Mouse (Mus musculus) embryonic facial prominence, embryonic 11.5 days (tissue): ENCODE data around the gene Usp40. TPM values are rescaled to one million over a fixed set of nuclear protein-coding genes. Genes with fewer than 3 reads are reported as not detected.

ENCODE experiments used
- ATAC-seq: fragments of 200-750 bp; cut with Nextera tagmentation; replicated peaks from 2 replicates; pipeline ENCODE4 v1.8.0; 2017; ENCODE audit warnings: low read depth; ENCODE audit not compliant: insufficient number of reproducible peaks, low FRiP score, low TSS enrichment
- DNase-seq: peaks from one replicate; pipeline ENCODE4 v3.0.0-alpha.2; 2015; ENCODE audit warnings: low spot score
- H3K27ac ChIP-seq: fragments of 300-500 bp; sonication (generic); replicated peaks from 2 replicates; pipeline ENCODE4 v1.5.1; 2014; ENCODE audit warnings: mild to moderate bottlenecking, low read depth, low read length, control low read depth
- H3K27me3 ChIP-seq: fragments of 300-500 bp; sonication (generic); 2 replicates; pipeline ENCODE4 v1.6.1; 2014; ENCODE audit warnings: mild to moderate bottlenecking, low read length, moderate library complexity, mixed read lengths; ENCODE audit not compliant: control insufficient read depth, insufficient read depth
- H3K36me3 ChIP-seq: fragments of 300-500 bp; sonication (generic); replicated peaks from 2 replicates; pipeline ENCODE4 v1.6.1; 2014; ENCODE audit warnings: low read depth, mild to moderate bottlenecking, low read length, moderate library complexity, mixed read lengths; ENCODE audit not compliant: control insufficient read depth, insufficient read depth
- H3K4me1 ChIP-seq: fragments of 300-500 bp; sonication (generic); 2 replicates; pipeline ENCODE4 v1.6.1; 2014; ENCODE audit warnings: low read length, mixed read lengths; ENCODE audit not compliant: control insufficient read depth, insufficient read depth
- H3K4me2 ChIP-seq: fragments of 300-500 bp; sonication (generic); 2 replicates; pipeline ENCODE4 v1.6.1; 2014; ENCODE audit warnings: low read depth, mild to moderate bottlenecking, control low read depth, low read length, moderate library complexity
- H3K4me3 ChIP-seq: fragments of 300-500 bp; sonication (generic); 2 replicates; pipeline ENCODE4 v1.5.1; 2014; ENCODE audit warnings: low read depth, low read length, control low read depth
- H3K9ac ChIP-seq: fragments of 300-500 bp; sonication (generic); replicated peaks from 2 replicates; pipeline ENCODE4 v1.6.1; 2014; ENCODE audit warnings: mild to moderate bottlenecking, control low read depth, low read length
- H3K9me3 ChIP-seq: fragments of 300-500 bp; sonication (generic); replicated peaks from 2 replicates; pipeline ENCODE4 v1.6.1; 2016; ENCODE audit warnings: mild to moderate bottlenecking, low read length, inconsistent platforms, mixed read lengths; ENCODE audit not compliant: control insufficient read depth
- WGBS: fragments of 180-500 bp; shearing (Covaris S2); extraction: QIAGEN DNeasy Blood & Tissue Kit; methylation state at CpG from one replicate; pipeline ENCODE4 v1.1.7; 2014; 5-methylcytosine and 5-hydroxymethylcytosine counted together
- polyA plus RNA-seq: library from polyadenylated mRNA; unstranded; fragments of >200 nt; fragmentation: Nextera tagmentation; extraction: Ambion mirVana; gene quantifications from 2 replicates; pipeline ENCODE4 v1.2.1, GENCODE M21; 2014

Usp40 gene
- polyA plus RNA-seq, 1 experiment from 2014 or later, result 34.6 TPM

DNA sequence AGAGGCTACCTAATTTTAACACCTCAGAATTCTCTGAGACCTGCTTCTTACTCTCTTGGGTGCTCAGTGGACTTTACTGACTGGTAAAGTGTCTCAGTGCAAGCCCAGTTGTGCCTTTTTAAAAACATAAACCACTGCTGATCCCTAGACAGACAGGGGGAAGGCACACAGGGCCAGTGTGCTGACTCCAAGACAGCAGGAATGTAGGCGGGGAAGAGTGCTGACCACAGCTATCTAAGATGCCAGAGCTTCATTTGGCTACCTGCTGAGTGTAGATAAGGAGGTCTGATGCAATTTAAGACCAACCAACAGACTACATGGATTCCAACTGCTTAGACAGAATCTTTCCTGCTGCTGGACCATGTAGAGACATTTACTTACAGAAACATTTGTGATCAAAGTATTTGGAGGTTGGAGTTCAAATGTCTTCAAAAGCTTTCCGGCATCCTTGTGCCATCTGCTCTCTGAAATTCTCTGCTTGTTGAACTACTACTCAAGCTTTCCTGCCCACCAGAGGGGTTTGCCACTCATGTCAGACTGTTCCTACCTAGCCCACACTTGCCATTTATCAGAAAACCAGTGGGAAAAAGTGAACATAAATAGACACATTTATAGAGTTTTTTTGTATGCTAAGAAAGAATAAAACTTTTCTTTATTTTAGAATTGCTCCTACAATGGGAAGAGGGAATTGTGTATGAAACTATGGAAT lies 46.7 kb downstream of the Usp40 start:
- 76% methylated on average over 2 of the region's 2 CpGs for WGBS
- ATAC-seq (no peak), DNase-seq (no peak)
- Histone ChIP-seq H3K9ac (no peak overlapping the region), H3K9me3 (no peaks in the 10 kb centered on the region), H3K4me2 (no peak overlapping the region), H3K4me3 (no peak overlapping the region), H3K27me3 (no peaks in the 10 kb centered on the region), H3K36me3 (no peaks in the 10 kb centered on the region; the same call in 1 of the 2 replicates), H3K27ac (no peak overlapping the region), H3K4me1 (no peaks in the 10 kb centered on the region)

DNA sequence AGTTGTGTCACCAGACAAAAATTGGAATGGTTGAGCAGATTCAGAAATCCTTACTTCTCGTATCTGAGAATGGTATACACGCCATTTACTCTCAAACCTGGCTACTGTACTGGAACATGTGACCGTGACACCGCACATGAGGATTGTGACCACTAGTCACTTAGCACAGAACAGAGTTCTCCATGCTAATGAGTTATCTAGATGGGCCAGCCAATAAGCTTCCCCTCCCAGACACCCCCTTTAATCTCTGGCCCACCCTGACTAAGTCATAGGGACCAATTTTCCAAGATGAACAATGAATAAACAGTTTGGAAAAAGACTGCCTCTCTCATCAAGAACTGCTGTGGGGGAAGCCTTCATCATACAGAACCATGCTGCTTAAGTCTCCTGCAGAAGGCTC lies 47.6 kb downstream of the Usp40 start:
- no peaks in the 10 kb centered on the region; the same call in 1 of the 2 replicates for H3K36me3 ChIP-seq
- 90% methylated on average over 4 of the region's 4 CpGs for WGBS

DNA sequence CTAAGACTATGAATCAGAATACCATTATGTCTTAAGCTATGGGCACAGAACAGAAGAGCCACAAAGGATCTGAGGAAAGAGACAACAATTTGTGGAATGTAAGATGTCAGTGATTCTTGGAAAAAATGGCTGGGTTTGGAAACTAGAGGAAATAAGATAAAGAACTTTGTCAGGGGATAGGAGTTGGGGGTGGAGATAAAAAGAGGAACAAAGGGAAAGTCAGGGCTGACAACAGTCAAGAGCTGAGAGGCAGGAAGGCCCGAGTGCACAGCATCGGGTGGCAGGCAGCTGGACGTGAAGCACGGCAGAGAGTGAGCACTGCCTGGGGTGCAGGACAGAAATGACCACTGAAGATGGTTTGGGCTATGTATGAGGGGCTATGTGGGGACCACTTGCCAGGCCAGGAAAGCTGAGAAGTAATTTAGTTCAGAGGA lies 48.3 kb downstream of the Usp40 start:
- Histone ChIP-seq H3K4me1 (no peaks in the 10 kb centered on the region), H3K4me3 (no peak overlapping the region), H3K36me3 (no peaks in the 10 kb centered on the region; the same call in 1 of the 2 replicates), H3K4me2 (no peak overlapping the region), H3K9ac (no peak overlapping the region), H3K27me3 (no peaks in the 10 kb centered on the region), H3K27ac (no peak overlapping the region), H3K9me3 (no peaks in the 10 kb centered on the region)
- ATAC-seq (no peak), DNase-seq (no peak)
- WGBS, result 54% methylated on average over 4 of the region's 4 CpGs

More for the DNA sequence above, 47.6 kb downstream of the Usp40 start:
- Histone ChIP-seq H3K9ac (no peak overlapping the region), H3K4me1 (no peaks in the 10 kb centered on the region), H3K9me3 (no peaks in the 10 kb centered on the region), H3K4me3 (no peak overlapping the region), H3K4me2 (no peak overlapping the region), H3K27me3 (no peaks in the 10 kb centered on the region), H3K27ac (no peak overlapping the region)
- DNase-seq, result no peak
- no peak for ATAC-seq

DNA sequence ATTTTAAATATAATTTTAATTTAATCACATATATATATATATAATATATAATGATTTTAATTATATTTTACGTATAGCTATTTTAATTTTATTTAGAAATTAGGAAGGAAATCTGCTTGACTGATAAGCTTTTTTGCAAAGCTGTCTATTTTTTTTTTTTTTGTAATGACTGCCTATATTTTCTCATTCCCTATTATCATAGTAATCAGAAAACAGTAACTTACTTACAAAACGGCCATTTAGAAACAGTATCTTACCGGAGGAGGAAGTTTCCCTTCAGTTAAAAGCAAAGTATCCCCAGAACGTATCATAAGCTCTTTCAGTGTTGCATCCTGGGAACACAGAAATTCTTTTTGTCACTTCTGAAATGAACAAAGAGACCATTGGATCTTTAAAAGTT lies 48.8 kb downstream of the Usp40 start:
- H3K4me1 ChIP-seq, result no peaks in the 10 kb centered on the region
- H3K9ac ChIP-seq, result no peak overlapping the region
- H3K27ac ChIP-seq, result no peak overlapping the region
- WGBS, result 82% methylated on average over 4 of the region's 4 CpGs
- DNase-seq (no peak), ATAC-seq (no peak)
- no peaks in the 10 kb centered on the region; the same call in 1 of the 2 replicates for H3K36me3 ChIP-seq
- no peaks in the 10 kb centered on the region for H3K9me3 ChIP-seq
- H3K4me3 ChIP-seq, result no peak overlapping the region
- no peaks in the 10 kb centered on the region for H3K27me3 ChIP-seq
- no peak overlapping the region for H3K4me2 ChIP-seq

DNA sequence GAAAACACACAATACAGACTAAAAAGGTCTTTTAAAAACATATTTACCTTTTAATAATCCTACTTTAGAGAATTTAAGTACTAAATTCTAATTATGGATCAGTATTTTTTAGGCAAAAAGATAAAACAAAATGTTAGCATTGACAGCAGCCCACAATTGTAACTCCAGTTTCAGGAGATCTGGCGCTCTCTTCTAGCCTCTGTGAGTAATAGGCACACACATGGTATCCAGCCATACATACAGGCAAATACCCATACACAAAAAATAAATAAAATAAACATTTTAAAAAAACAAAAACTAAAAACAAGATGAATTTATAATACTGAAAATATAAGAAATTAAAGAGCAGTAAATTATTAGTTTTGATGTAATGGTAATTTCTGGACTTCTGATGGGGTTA lies 49.4 kb downstream of the Usp40 start:
- 98% methylated on average over 1 of the region's 1 CpGs for WGBS
- Histone ChIP-seq H3K4me1 (no peaks in the 10 kb centered on the region), H3K9ac (no peak overlapping the region), H3K4me3 (no peak overlapping the region), H3K9me3 (no peaks in the 10 kb centered on the region), H3K27me3 (no peaks in the 10 kb centered on the region), H3K4me2 (no peak overlapping the region), H3K36me3 (no peaks in the 10 kb centered on the region; the same call in 1 of the 2 replicates), H3K27ac (no peak overlapping the region)
- DNase-seq (no peak), ATAC-seq (no peak)

DNA sequence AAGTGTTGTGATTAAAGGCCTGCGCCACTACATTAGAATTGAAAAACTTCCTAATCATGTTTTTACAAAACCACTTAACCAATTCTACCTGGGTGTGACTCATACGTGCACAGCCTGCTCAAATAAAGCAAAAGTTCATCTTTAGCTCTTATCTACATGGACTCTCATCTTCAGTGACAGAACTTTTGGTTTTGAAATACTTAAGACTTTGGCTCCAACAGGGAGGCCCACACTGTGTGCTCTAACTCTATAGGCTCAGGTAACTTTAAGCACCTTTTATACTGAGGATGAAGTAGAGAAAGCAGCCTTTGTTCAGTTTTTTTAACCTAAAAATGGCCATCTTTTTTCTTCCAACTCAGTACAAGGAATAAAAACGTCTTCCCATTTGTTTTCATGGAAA lies 55.3 kb downstream of the Usp40 start:
- no peak overlapping the region for H3K9ac ChIP-seq
- H3K36me3 ChIP-seq, result peaks cover 10% of the 10 kb centered on the region
- H3K4me3 ChIP-seq, result no peak overlapping the region
- H3K27me3 ChIP-seq, result no peaks in the 10 kb centered on the region
- H3K9me3 ChIP-seq, result no peaks in the 10 kb centered on the region
- ATAC-seq (no peak), DNase-seq (no peak)
- WGBS, result 80% methylated on average over 3 of the region's 3 CpGs
- no peak overlapping the region for H3K4me2 ChIP-seq
- no peak overlapping the region for H3K27ac ChIP-seq
- H3K4me1 ChIP-seq, result no peaks in the 10 kb centered on the region

DNA sequence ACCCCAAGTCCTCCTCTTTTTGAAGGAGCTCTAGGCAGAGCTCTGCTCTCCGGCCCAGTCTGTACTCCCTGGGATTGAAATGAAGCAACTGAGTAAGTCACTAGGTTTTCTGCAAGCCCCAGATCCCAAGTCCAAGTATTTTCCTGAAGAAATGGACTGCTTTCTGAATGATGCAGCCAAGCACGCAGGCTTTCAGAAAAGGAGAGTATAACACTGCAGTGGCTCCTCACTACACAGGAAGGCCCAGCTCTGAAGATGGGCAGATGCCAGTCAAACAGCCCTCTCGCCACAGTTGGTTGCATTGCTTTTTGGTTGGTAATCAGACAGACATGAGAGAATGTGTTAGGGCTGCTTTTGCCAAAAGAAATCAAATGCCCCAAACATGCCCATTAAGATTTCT lies 56.7 kb downstream of the Usp40 start:
- WGBS, result 93% methylated on average over 3 of the region's 3 CpGs
- no peaks in the 10 kb centered on the region for H3K4me1 ChIP-seq
- H3K36me3 ChIP-seq, result peaks cover 10% of the 10 kb centered on the region
- H3K9me3 ChIP-seq, result no peaks in the 10 kb centered on the region
- no peak overlapping the region for H3K27ac ChIP-seq
- no peak overlapping the region for H3K4me3 ChIP-seq
- no peaks in the 10 kb centered on the region for H3K27me3 ChIP-seq
- no peak for ATAC-seq
- H3K9ac ChIP-seq, result no peak overlapping the region
- DNase-seq, result no peak
- no peak overlapping the region for H3K4me2 ChIP-seq

DNA sequence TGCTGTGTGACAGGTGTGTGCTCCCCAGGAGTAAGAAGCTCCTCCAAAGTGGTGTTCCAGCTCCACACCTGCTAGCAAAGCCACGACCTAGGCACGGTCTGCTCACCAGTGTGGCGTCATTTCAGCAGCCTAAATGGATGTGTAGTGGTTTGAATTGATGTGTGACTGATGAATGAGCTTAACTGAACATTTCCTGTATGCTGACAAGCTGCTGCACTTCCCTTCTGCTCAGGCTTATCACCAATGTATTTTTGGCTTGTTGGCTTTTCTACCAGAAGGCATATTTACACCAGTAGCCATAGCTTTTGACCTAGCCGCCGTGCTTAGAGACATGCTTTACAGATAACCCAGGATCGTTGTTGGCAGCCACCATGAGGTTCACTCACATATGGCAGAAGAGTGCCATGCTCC lies 60.7 kb downstream of the Usp40 start:
- H3K4me1 ChIP-seq, result no peaks in the 10 kb centered on the region
- H3K36me3 ChIP-seq, result peaks cover 12% of the 10 kb centered on the region
- no peak for ATAC-seq
- 92% methylated on average over 6 of the region's 6 CpGs for WGBS
- no peak overlapping the region for H3K4me3 ChIP-seq
- H3K27me3 ChIP-seq, result no peaks in the 10 kb centered on the region
- H3K27ac ChIP-seq, result no peak overlapping the region
- no peak for DNase-seq
- no peaks in the 10 kb centered on the region for H3K9me3 ChIP-seq
- H3K9ac ChIP-seq, result no peak overlapping the region
- H3K4me2 ChIP-seq, result no peak overlapping the region
